Mouse (Mus musculus): ENCODE data around the gene Fance. TPM values are rescaled to one million over a fixed set of nuclear protein-coding genes. Genes with fewer than 3 reads are reported as not detected.

Gene Fance
- total RNA-seq, 2 experiments from 2014 or later, result 15.0 to 47.9 TPM

GRCm38 (mm10) chr17:28369056-28369455 lies 55.7 kb downstream of the Fance start:
- ATAC-seq (replicated peaks; ENCODE audit: poor library complexity, severe bottlenecking), result no peak

- ATAC-seq (replicated peaks; ENCODE audit: poor library complexity, severe bottlenecking), result no peak
Measured at GRCm38 (mm10) chr17:28371286-28371685, 58.0 kb downstream of the Fance start.

- ATAC-seq (replicated peaks; ENCODE audit: poor library complexity, severe bottlenecking), result no peak
Measured at GRCm38 (mm10) chr17:28371941-28372340, 58.6 kb downstream of the Fance start.

GRCm38 (mm10) chr17:28373821-28374220 lies 60.5 kb downstream of the Fance start:
- ATAC-seq (replicated peaks; ENCODE audit: poor library complexity, severe bottlenecking), result peak; percentile 79

- ATAC-seq (replicated peaks; ENCODE audit: poor library complexity, severe bottlenecking), result 0 out of 2 replicates have a peak, but pooled peaks have one; percentile 25
Measured at GRCm38 (mm10) chr17:28374494-28374893, 61.2 kb downstream of the Fance start.

- ATAC-seq (replicated peaks; ENCODE audit: poor library complexity, severe bottlenecking), result peak; percentile 57
Measured at GRCm38 (mm10) chr17:28375592-28376061, 62.3 kb downstream of the Fance start.

Other genes starting within 250 kb of the Fance start
- gene Tcp11, start 232.9 kb upstream of the Fance start, total RNA-seq (2014; fragmentation: Nextera tagmentation), result 0.60 TPM in 1 of 2 replicates, not detected in the other
- 2.1 and 2.4 TPM in 2 replicates for gene Tcp11, start 232.9 kb upstream of the Fance start, total RNA-seq (2017)
- gene Scube3, start 171.4 kb upstream of the Fance start, total RNA-seq (2014; fragmentation: Nextera tagmentation), result not detected in 2 replicates
- gene Scube3, start 171.4 kb upstream of the Fance start, total RNA-seq (2017), result not detected in 2 replicates
- gene Zfp523, start 136.4 kb upstream of the Fance start, total RNA-seq (2014; fragmentation: Nextera tagmentation), result 14.5 and 20.9 TPM in 2 replicates
- gene Zfp523, start 136.4 kb upstream of the Fance start, total RNA-seq (2017), result 19.5 and 29.1 TPM in 2 replicates
- gene Def6, start 105.7 kb upstream of the Fance start, total RNA-seq (2014; fragmentation: Nextera tagmentation), result 57.9 and 67.3 TPM in 2 replicates
- gene Def6, start 105.7 kb upstream of the Fance start, total RNA-seq (2017), result 108 and 142 TPM in 2 replicates
- gene Ppard, start 80.8 kb upstream of the Fance start, total RNA-seq (2014; fragmentation: Nextera tagmentation), result 8.4 and 8.8 TPM in 2 replicates
- 0.34 and 5.6 TPM in 2 replicates for gene Ppard, start 80.8 kb upstream of the Fance start, total RNA-seq (2017)
- gene Rpl10a, start 15.0 kb downstream of the Fance start, total RNA-seq (2014; fragmentation: Nextera tagmentation), result 2,618 and 3,063 TPM in 2 replicates
- gene Rpl10a, start 15.0 kb downstream of the Fance start, total RNA-seq (2017), result 785 and 838 TPM in 2 replicates
- gene Tead3, start 37.3 kb downstream of the Fance start, total RNA-seq (2014; fragmentation: Nextera tagmentation), result 3.3 TPM in 1 of 2 replicates, not detected in the other
- gene Tead3, start 37.3 kb downstream of the Fance start, total RNA-seq (2017), result 0.04 TPM in 1 of 2 replicates, not detected in the other
- gene Tulp1, start 51.7 kb downstream of the Fance start, total RNA-seq (2014; fragmentation: Nextera tagmentation), result not detected in 2 replicates
- 0.69 TPM in 1 of 2 replicates, not detected in the other for gene Tulp1, start 51.7 kb downstream of the Fance start, total RNA-seq (2017)
- 49.1 and 63.7 TPM in 2 replicates for gene Fkbp5, start 204.0 kb downstream of the Fance start, total RNA-seq (2014; fragmentation: Nextera tagmentation)
- 40.8 and 53.1 TPM in 2 replicates for gene Fkbp5, start 204.0 kb downstream of the Fance start, total RNA-seq (2017)
- not detected in 2 replicates for gene Armc12, start 217.3 kb downstream of the Fance start, total RNA-seq (2014; fragmentation: Nextera tagmentation)
- gene Armc12, start 217.3 kb downstream of the Fance start, total RNA-seq (2017), result not detected in 2 replicates
- not detected in 2 replicates for gene Clpsl2, start 235.9 kb downstream of the Fance start, total RNA-seq (2014; fragmentation: Nextera tagmentation)
- not detected in 2 replicates for gene Clpsl2, start 235.9 kb downstream of the Fance start, total RNA-seq (2017)
- gene Clps, start 247.2 kb downstream of the Fance start, total RNA-seq (2014; fragmentation: Nextera tagmentation), result not detected in 2 replicates
- gene Clps, start 247.2 kb downstream of the Fance start, total RNA-seq (2017), result not detected in 2 replicates

Measured in granulocyte monocyte progenitor cell, adult 5-6 weeks (primary cell).